Mouse (Mus musculus): ENCODE data around the gene Snx17. TPM values are rescaled to one million over a fixed set of nuclear protein-coding genes. Genes with fewer than 3 reads are reported as not detected.

Gene Snx17
- polyA plus RNA-seq, 1 experiment from 2014 or later, result 135 TPM

- H3K4me1 ChIP-seq (ENCODE audit: control insufficient read depth, insufficient read depth, low read length), result peaks cover 5% of the 10 kb centered on the region; the same call in 1 of the 2 replicates
- no peaks in the 10 kb centered on the region for H3K36me3 ChIP-seq (ENCODE audit: control insufficient read depth, insufficient read depth, low read length)
- 2% methylated on average over 2 of the region's 2 CpGs for WGBS
- H3K9ac ChIP-seq (ENCODE audit: low read length), result no peak overlapping the region
- ATAC-seq (no peak), DNase-seq (ENCODE audit: low spot score) (peak; percentile 69)
- H3K4me2 ChIP-seq (ENCODE audit: low read length), result peak overlapping the region; percentile 77
- no peak overlapping the region for H3K27ac ChIP-seq (ENCODE audit: low read depth, low read length)
- H3K9me3 ChIP-seq (replicated peaks; ENCODE audit: control insufficient read depth, low read length), result no peaks in the 10 kb centered on the region
- peak overlapping the region; percentile 96 for H3K4me3 ChIP-seq (ENCODE audit: low read depth, low read length)
- no peaks in the 10 kb centered on the region for H3K27me3 ChIP-seq (replicated peaks; ENCODE audit: control insufficient read depth, insufficient read depth, low read length)
Observed at GRCm38 (mm10) chr5:31219070-31219469, 26.0 kb downstream of the Snx17 start.

DNA sequence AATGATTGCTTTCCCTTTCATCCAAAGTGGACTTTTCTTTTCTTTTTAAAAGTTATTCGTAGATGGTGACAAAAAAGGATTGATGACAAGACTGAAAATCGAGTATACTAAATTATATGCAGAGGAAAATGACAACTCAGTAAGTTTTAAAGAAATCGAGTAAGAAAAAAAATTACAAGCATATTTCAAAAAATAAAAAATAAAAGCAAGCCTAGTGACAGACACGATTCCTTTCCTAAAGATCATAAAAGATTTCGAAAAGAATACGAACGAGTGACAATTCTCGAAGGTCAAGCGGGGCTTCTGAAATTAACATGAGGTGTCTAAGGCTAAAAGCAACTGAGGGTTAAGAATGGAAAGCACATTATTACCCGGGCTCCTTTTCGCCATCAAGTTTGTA is 26.4 kb downstream of the Snx17 start:
- H3K9ac ChIP-seq (ENCODE audit: low read length), result peak overlapping the region; percentile 90
- WGBS, result 2% methylated on average over 11 of the region's 11 CpGs
- no peaks in the 10 kb centered on the region for H3K9me3 ChIP-seq (replicated peaks; ENCODE audit: control insufficient read depth, low read length)
- peak overlapping the region; percentile 90; the same call in 1 of the 2 replicates for H3K27ac ChIP-seq (ENCODE audit: low read depth, low read length)
- peaks cover 5% of the 10 kb centered on the region; the same call in 1 of the 2 replicates for H3K4me1 ChIP-seq (ENCODE audit: control insufficient read depth, insufficient read depth, low read length)
- ATAC-seq (no peak), DNase-seq (ENCODE audit: low spot score) (no peak)
- H3K36me3 ChIP-seq (ENCODE audit: control insufficient read depth, insufficient read depth, low read length), result no peaks in the 10 kb centered on the region
- peak overlapping the region; percentile 96 for H3K4me3 ChIP-seq (ENCODE audit: low read depth, low read length)
- no peaks in the 10 kb centered on the region for H3K27me3 ChIP-seq (replicated peaks; ENCODE audit: control insufficient read depth, insufficient read depth, low read length)
- peak overlapping the region; percentile 77 for H3K4me2 ChIP-seq (ENCODE audit: low read length)

GRCm38 (mm10) chr5:31219911-31220447 is 27.0 kb downstream of the Snx17 start:
- DNase-seq (ENCODE audit: low spot score), result peak; percentile 59
- no peaks in the 10 kb centered on the region for H3K27me3 ChIP-seq (replicated peaks; ENCODE audit: control insufficient read depth, insufficient read depth, low read length)
- H3K9me3 ChIP-seq (replicated peaks; ENCODE audit: control insufficient read depth, low read length), result no peaks in the 10 kb centered on the region
- H3K36me3 ChIP-seq (ENCODE audit: control insufficient read depth, insufficient read depth, low read length), result no peaks in the 10 kb centered on the region
- under 1% methylated on average over 40 of the region's 40 CpGs for WGBS
- H3K9ac ChIP-seq (ENCODE audit: low read length), result peak overlapping the region; percentile 90
- ATAC-seq, result peak; percentile 64
- H3K27ac ChIP-seq (ENCODE audit: low read depth, low read length), result peak overlapping the region; percentile 90
- H3K4me3 ChIP-seq (ENCODE audit: low read depth, low read length), result peak overlapping the region; percentile 96
- peaks cover 5% of the 10 kb centered on the region; the same call in 1 of the 2 replicates for H3K4me1 ChIP-seq (ENCODE audit: control insufficient read depth, insufficient read depth, low read length)
- H3K4me2 ChIP-seq (ENCODE audit: low read length), result peak overlapping the region; percentile 77

GRCm38 (mm10) chr5:31220448-31221303 is 27.6 kb downstream of the Snx17 start, which contains the start of gene Ppm1g:
Gene Ppm1g (minus strand): TSS chr5:31220687.
- H3K9me3 ChIP-seq (replicated peaks; ENCODE audit: control insufficient read depth, low read length), result no peaks in the 10 kb centered on the region
- peak within 1 kb of the TSS; percentile 90 for H3K9ac ChIP-seq (ENCODE audit: low read length)
- DNase-seq (ENCODE audit: low spot score), result peak; percentile 97
- WGBS, result under 1% methylated on average over 62 of the region's 70 CpGs
- H3K4me3 ChIP-seq (ENCODE audit: low read depth, low read length), result peak within 1 kb of the TSS; percentile 96
- no peaks in the 10 kb centered on the region for H3K27me3 ChIP-seq (replicated peaks; ENCODE audit: control insufficient read depth, insufficient read depth, low read length)
- H3K27ac ChIP-seq (ENCODE audit: low read depth, low read length), result peak within 1 kb of the TSS; percentile 90
- peaks cover 5% of the 10 kb centered on the region; the same call in 1 of the 2 replicates for H3K4me1 ChIP-seq (ENCODE audit: control insufficient read depth, insufficient read depth, low read length)
- peak; percentile 96 for ATAC-seq
- peak within 1 kb of the TSS; percentile 77 for H3K4me2 ChIP-seq (ENCODE audit: low read length)
- H3K36me3 ChIP-seq (ENCODE audit: control insufficient read depth, insufficient read depth, low read length), result no peaks in the 10 kb centered on the region

GRCm38 (mm10) chr5:31221304-31221945 is 28.4 kb downstream of the Snx17 start:
- peak overlapping the region; percentile 84 for H3K9ac ChIP-seq (ENCODE audit: low read length)
- DNase-seq (ENCODE audit: low spot score) (peak; percentile 82), ATAC-seq (0 out of 2 replicates have a peak, but pooled peaks have one; percentile 25)
- 16% methylated on average over 11 of the region's 11 CpGs for WGBS
- H3K9me3 ChIP-seq (replicated peaks; ENCODE audit: control insufficient read depth, low read length), result no peaks in the 10 kb centered on the region
- peaks cover 5% of the 10 kb centered on the region; the same call in 1 of the 2 replicates for H3K4me1 ChIP-seq (ENCODE audit: control insufficient read depth, insufficient read depth, low read length)
- peak overlapping the region; percentile 77 for H3K4me2 ChIP-seq (ENCODE audit: low read length)
- H3K27ac ChIP-seq (ENCODE audit: low read depth, low read length), result peak overlapping the region; percentile 90
- no peaks in the 10 kb centered on the region for H3K36me3 ChIP-seq (ENCODE audit: control insufficient read depth, insufficient read depth, low read length)
- H3K4me3 ChIP-seq (ENCODE audit: low read depth, low read length), result peak overlapping the region; percentile 96
- H3K27me3 ChIP-seq (replicated peaks; ENCODE audit: control insufficient read depth, insufficient read depth, low read length), result no peaks in the 10 kb centered on the region

DNA sequence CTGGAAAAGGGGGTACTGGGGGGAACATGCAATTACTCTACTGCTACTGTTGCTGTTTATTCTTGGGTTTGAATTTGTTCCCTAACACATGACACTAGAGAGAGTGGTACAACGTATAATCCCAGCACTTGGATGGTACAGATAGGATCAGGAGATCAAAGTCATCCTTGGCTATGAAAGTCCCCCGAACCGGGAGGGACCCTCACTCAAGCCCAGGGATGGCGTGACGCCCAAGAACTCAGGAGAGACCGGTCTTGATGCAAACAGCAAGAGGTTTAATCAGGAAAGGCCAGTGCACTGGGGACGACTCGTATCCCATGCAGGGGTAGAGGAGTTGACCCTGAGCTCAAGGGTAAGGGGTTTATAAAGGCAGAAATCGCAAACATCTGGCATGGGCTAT is 29.7 kb downstream of the Snx17 start:
- no peak overlapping the region for H3K4me2 ChIP-seq (ENCODE audit: low read length)
- no peaks in the 10 kb centered on the region for H3K27me3 ChIP-seq (replicated peaks; ENCODE audit: control insufficient read depth, insufficient read depth, low read length)
- no peaks in the 10 kb centered on the region for H3K9me3 ChIP-seq (replicated peaks; ENCODE audit: control insufficient read depth, low read length)
- no peak overlapping the region for H3K27ac ChIP-seq (ENCODE audit: low read depth, low read length)
- no peak for DNase-seq (ENCODE audit: low spot score)
- H3K9ac ChIP-seq (ENCODE audit: low read length), result no peak overlapping the region
- no peaks in the 10 kb centered on the region for H3K36me3 ChIP-seq (ENCODE audit: control insufficient read depth, insufficient read depth, low read length)
- 96% methylated on average over 9 of the region's 9 CpGs for WGBS
- no peak overlapping the region for H3K4me3 ChIP-seq (ENCODE audit: low read depth, low read length)
- ATAC-seq, result no peak
- H3K4me1 ChIP-seq (ENCODE audit: control insufficient read depth, insufficient read depth, low read length), result peaks cover 5% of the 10 kb centered on the region; the same call in 1 of the 2 replicates

- no peak overlapping the region for H3K4me2 ChIP-seq (ENCODE audit: low read length)
- H3K36me3 ChIP-seq (ENCODE audit: control insufficient read depth, insufficient read depth, low read length), result no peaks in the 10 kb centered on the region
- no peak overlapping the region for H3K4me3 ChIP-seq (ENCODE audit: low read depth, low read length)
- no peaks in the 10 kb centered on the region for H3K27me3 ChIP-seq (replicated peaks; ENCODE audit: control insufficient read depth, insufficient read depth, low read length)
- DNase-seq (ENCODE audit: low spot score) (no peak), ATAC-seq (no peak)
- peaks cover 2% of the 10 kb centered on the region; the same call in 1 of the 2 replicates for H3K4me1 ChIP-seq (ENCODE audit: control insufficient read depth, insufficient read depth, low read length)
- no peak overlapping the region for H3K9ac ChIP-seq (ENCODE audit: low read length)
- H3K9me3 ChIP-seq (replicated peaks; ENCODE audit: control insufficient read depth, low read length), result no peaks in the 10 kb centered on the region
- WGBS, result 75% methylated on average over 1 of the region's 1 CpGs
- H3K27ac ChIP-seq (ENCODE audit: low read depth, low read length), result no peak overlapping the region
Observed at GRCm38 (mm10) chr5:31226641-31227040, 33.6 kb downstream of the Snx17 start.

DNA sequence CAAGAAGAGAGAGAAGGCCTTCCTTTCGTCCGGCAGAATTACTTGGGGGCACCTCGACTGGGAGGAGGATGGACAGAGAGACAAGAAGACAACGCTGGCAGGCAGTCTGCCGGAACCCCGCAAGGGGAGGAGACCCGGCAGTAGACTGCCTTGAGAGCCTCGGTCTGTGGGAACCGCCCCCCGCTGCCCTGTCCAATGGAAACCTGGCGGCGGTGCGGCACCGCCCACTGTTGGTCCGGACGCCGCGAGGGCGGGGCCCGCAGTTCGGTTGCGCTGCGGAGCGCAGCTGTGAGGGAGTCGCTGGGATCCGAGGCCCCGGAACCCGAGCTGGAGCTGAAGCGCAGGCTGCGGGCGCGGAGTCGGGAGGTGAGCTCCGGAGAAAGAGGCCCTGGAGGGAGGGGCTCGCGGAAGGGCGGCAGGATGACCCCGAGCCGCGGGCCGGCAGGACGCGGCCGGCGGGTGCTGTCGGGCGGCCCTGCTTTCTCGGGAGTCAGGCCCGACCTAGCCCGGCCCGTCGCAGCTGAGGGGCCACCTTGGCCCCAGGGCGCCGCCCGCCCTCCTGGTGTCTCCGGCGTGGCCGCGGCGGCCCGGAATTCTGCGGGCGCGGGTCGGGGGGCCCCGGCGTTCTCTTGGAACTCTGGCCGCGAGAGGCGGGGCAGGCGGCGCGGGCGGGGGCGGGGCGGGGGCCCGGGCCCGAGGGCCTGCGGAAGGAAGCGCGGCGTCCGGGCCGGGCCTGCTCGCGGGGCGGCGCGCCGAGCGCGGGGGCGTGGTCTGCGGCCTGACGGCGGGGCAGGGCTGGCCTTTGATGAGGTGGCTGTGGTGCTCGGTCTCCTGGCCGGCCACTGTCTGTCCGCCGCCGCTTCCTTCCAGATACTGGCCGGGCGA is 47.9 kb downstream of the Snx17 start, which contains the start of the genes Nrbp1 and Gm9970:
Nrbp1 (plus strand) TSS at position 228 of the 885 bp plus-strand sequence.
Gm9970 (minus strand) TSS at position 596 of the 885 bp plus-strand sequence.
- peak; percentile 98 for DNase-seq (ENCODE audit: low spot score)
- peak; percentile 100 for ATAC-seq
- peaks cover 22% of the 10 kb centered on the region for H3K36me3 ChIP-seq (ENCODE audit: control insufficient read depth, insufficient read depth, low read length)
- no peaks in the 10 kb centered on the region for H3K27me3 ChIP-seq (replicated peaks; ENCODE audit: control insufficient read depth, insufficient read depth, low read length)
- peak within 1 kb of the TSS; percentile 97 for H3K4me3 ChIP-seq (ENCODE audit: low read depth, low read length)
- H3K9ac ChIP-seq (ENCODE audit: low read length), result peak within 1 kb of the TSS; percentile 92
- H3K27ac ChIP-seq (ENCODE audit: low read depth, low read length), result peak within 1 kb of the TSS; percentile 95
- peaks cover 6% of the 10 kb centered on the region for H3K4me1 ChIP-seq (ENCODE audit: control insufficient read depth, insufficient read depth, low read length)
- 0 out of 2 replicates have a peak, but pooled peaks cover 5% of the 10 kb centered on the region for H3K9me3 ChIP-seq (replicated peaks; ENCODE audit: control insufficient read depth, low read length)
- peak within 1 kb of the TSS; percentile 87 for H3K4me2 ChIP-seq (ENCODE audit: low read length)
- under 1% methylated on average over 62 of the region's 103 CpGs for WGBS

Measured in forebrain, embryonic 14.5 days (tissue).